Mouse (Mus musculus): ENCODE results near the gene Trim37. TPM values are rescaled to one million over a fixed set of nuclear protein-coding genes. Genes with fewer than 3 reads are reported as not detected.

The Trim37 gene
- polyA plus RNA-seq (2012; ENCODE audit: insufficient read depth, low replicate concordance), result 4.1 and 6.3 TPM in 2 replicates

GRCm38 (mm10) chr11:87126824-87127816 lies at the start of gene Trim37:
Trim37 (plus strand) TSS chr11:87127077.
- peaks cover 24% of the 10 kb centered on the region for H3K4me1 ChIP-seq
- peak within 1 kb of the TSS; percentile 97 for H3K4me3 ChIP-seq (replicated peaks)
- H3K36me3 ChIP-seq (replicated peaks; ENCODE audit: low read length), result peaks cover 37% of the 10 kb centered on the region
- no peaks in the 10 kb centered on the region for H3K9me3 ChIP-seq
- H3K27me3 ChIP-seq (replicated peaks), result no peaks in the 10 kb centered on the region
- no peak for TF ChIP-seq FLI1 (IDR thresholded peaks at IDR 0.05; ENCODE audit: low read length)
- no peak for TF ChIP-seq GATA1 (IDR thresholded peaks at IDR 0.05; ENCODE audit: borderline replicate concordance, low read length)

- Histone ChIP-seq H3K4me3 (replicated peaks) (no peak overlapping the region), H3K4me1 (peaks cover 54% of the 10 kb centered on the region), H3K27me3 (replicated peaks) (no peaks in the 10 kb centered on the region), H3K36me3 (replicated peaks; ENCODE audit: low read length) (peaks cover 63% of the 10 kb centered on the region), H3K9me3 (no peaks in the 10 kb centered on the region)
- TF ChIP-seq FLI1 (IDR thresholded peaks at IDR 0.05; ENCODE audit: low read length) (no peak), GATA1 (IDR thresholded peaks at IDR 0.05; ENCODE audit: borderline replicate concordance, low read length) (no peak)
Observed at GRCm38 (mm10) chr11:87083712-87084111, 43.2 kb upstream of the Trim37 start.

GRCm38 (mm10) chr11:87085461-87085860 lies 41.4 kb upstream of the Trim37 start:
- TF ChIP-seq FLI1 (IDR thresholded peaks at IDR 0.05; ENCODE audit: low read length) (no peak), GATA1 (IDR thresholded peaks at IDR 0.05; ENCODE audit: borderline replicate concordance, low read length) (no peak)
- Histone ChIP-seq H3K27me3 (replicated peaks) (no peaks in the 10 kb centered on the region), H3K4me3 (replicated peaks) (peak overlapping the region; percentile 98), H3K4me1 (peaks cover 45% of the 10 kb centered on the region), H3K36me3 (replicated peaks; ENCODE audit: low read length) (peaks cover 58% of the 10 kb centered on the region), H3K9me3 (no peaks in the 10 kb centered on the region)

GRCm38 (mm10) chr11:87086290-87086984 lies 40.4 kb upstream of the Trim37 start, which contains the start of gene Smg8:
Smg8 (minus strand) TSS chr11:87086774.
- peaks cover 58% of the 10 kb centered on the region for H3K36me3 ChIP-seq (replicated peaks; ENCODE audit: low read length)

GRCm38 (mm10) chr11:87087142-87087541 lies 39.7 kb upstream of the Trim37 start:
- H3K4me3 ChIP-seq (replicated peaks), result peak overlapping the region; percentile 98
- TF ChIP-seq GATA1 (IDR thresholded peaks at IDR 0.05; ENCODE audit: borderline replicate concordance, low read length) (no peak), FLI1 (IDR thresholded peaks at IDR 0.05; ENCODE audit: low read length) (no peak)
- peaks cover 47% of the 10 kb centered on the region for H3K4me1 ChIP-seq
- H3K27me3 ChIP-seq (replicated peaks), result no peaks in the 10 kb centered on the region
- peaks cover 58% of the 10 kb centered on the region for H3K36me3 ChIP-seq (replicated peaks; ENCODE audit: low read length)
- no peaks in the 10 kb centered on the region for H3K9me3 ChIP-seq

More at GRCm38 (mm10) chr11:87086290-87086984, 40.4 kb upstream of the Trim37 start, which contains the start of gene Smg8:
- Histone ChIP-seq H3K27me3 (replicated peaks) (no peaks in the 10 kb centered on the region), H3K4me3 (replicated peaks) (peak within 1 kb of the TSS; percentile 98), H3K9me3 (no peaks in the 10 kb centered on the region), H3K4me1 (peaks cover 48% of the 10 kb centered on the region)
- TF ChIP-seq GATA1 (IDR thresholded peaks at IDR 0.05; ENCODE audit: borderline replicate concordance, low read length), result no peak

- TF ChIP-seq FLI1 (IDR thresholded peaks at IDR 0.05; ENCODE audit: low read length) (no peak), GATA1 (IDR thresholded peaks at IDR 0.05; ENCODE audit: borderline replicate concordance, low read length) (no peak)
- Histone ChIP-seq H3K9me3 (no peaks in the 10 kb centered on the region), H3K27me3 (replicated peaks) (no peaks in the 10 kb centered on the region), H3K4me3 (replicated peaks) (peak within 1 kb of the TSS; percentile 97), H3K36me3 (replicated peaks; ENCODE audit: low read length) (peaks cover 48% of the 10 kb centered on the region), H3K4me1 (peaks cover 22% of the 10 kb centered on the region; the same call in 1 of the 2 replicates)
Observed at GRCm38 (mm10) chr11:87108409-87108754, 18.5 kb upstream of the Trim37 start, which contains the start of gene Prr11. Prr11 (minus strand) TSS chr11:87108708.

- H3K4me1 ChIP-seq, result peaks cover 22% of the 10 kb centered on the region; the same call in 1 of the 2 replicates
- TF ChIP-seq GATA1 (IDR thresholded peaks at IDR 0.05; ENCODE audit: borderline replicate concordance, low read length) (no peak), FLI1 (IDR thresholded peaks at IDR 0.05; ENCODE audit: low read length) (no peak)
- no peaks in the 10 kb centered on the region for H3K27me3 ChIP-seq (replicated peaks)
- peak within 1 kb of the TSS; percentile 97 for H3K4me3 ChIP-seq (replicated peaks)
- peaks cover 46% of the 10 kb centered on the region for H3K36me3 ChIP-seq (replicated peaks; ENCODE audit: low read length)
- no peaks in the 10 kb centered on the region for H3K9me3 ChIP-seq
Observed at GRCm38 (mm10) chr11:87108755-87109518, 17.9 kb upstream of the Trim37 start, which contains the start of gene Ska2. Ska2 (plus strand) TSS chr11:87109234.

- TF ChIP-seq FLI1 (IDR thresholded peaks at IDR 0.05; ENCODE audit: low read length) (no peak), GATA1 (IDR thresholded peaks at IDR 0.05; ENCODE audit: borderline replicate concordance, low read length) (no peak)
- Histone ChIP-seq H3K9me3 (no peaks in the 10 kb centered on the region), H3K4me1 (peaks cover 22% of the 10 kb centered on the region; the same call in 1 of the 2 replicates), H3K36me3 (replicated peaks; ENCODE audit: low read length) (peaks cover 46% of the 10 kb centered on the region), H3K4me3 (replicated peaks) (peak overlapping the region; percentile 97), H3K27me3 (replicated peaks) (no peaks in the 10 kb centered on the region)
Observed at GRCm38 (mm10) chr11:87109519-87110171, 17.2 kb upstream of the Trim37 start.
